Mouse (Mus musculus) midbrain, embryonic 12.5 days (tissue): Measurements from ENCODE around the gene Fam241b. TPM values are rescaled to one million over a fixed set of nuclear protein-coding genes. Genes with fewer than 3 reads are reported as not detected.

Source experiments
- ATAC-seq: fragments of 200-750 bp; cut with Nextera tagmentation; 2 replicates; pipeline ENCODE4 v1.8.0; 2017; ENCODE audit warnings: low read depth, moderate TSS enrichment, moderate library complexity; ENCODE audit not compliant: low FRiP score
- H3K27ac ChIP-seq: fragments of 300-500 bp; sonication (generic); replicated peaks from 2 replicates; pipeline ENCODE4 v1.5.1; 2016; ENCODE audit warnings: mild to moderate bottlenecking
- H3K27me3 ChIP-seq: fragments of 300-500 bp; sonication (generic); 2 replicates; pipeline ENCODE4 v1.6.1; 2016; ENCODE audit warnings: mild to moderate bottlenecking
- H3K36me3 ChIP-seq: fragments of 300-500 bp; sonication (generic); 2 replicates; pipeline ENCODE4 v1.6.1; 2016
- H3K4me1 ChIP-seq: fragments of 300-500 bp; sonication (generic); 2 replicates; pipeline ENCODE4 v1.6.1; 2016
- H3K4me2 ChIP-seq: fragments of 300-500 bp; sonication (generic); replicated peaks from 2 replicates; pipeline ENCODE4 v1.6.1; 2016; ENCODE audit warnings: mild to moderate bottlenecking, moderate library complexity
- H3K4me3 ChIP-seq: fragments of 300-500 bp; sonication (generic); 2 replicates; pipeline ENCODE4 v1.5.1; 2016; ENCODE audit warnings: mild to moderate bottlenecking
- H3K9ac ChIP-seq: fragments of 300-500 bp; sonication (generic); replicated peaks from 2 replicates; pipeline ENCODE4 v1.6.1; 2016; ENCODE audit warnings: mild to moderate bottlenecking, moderate library complexity
- H3K9me3 ChIP-seq: fragments of 300-500 bp; sonication (generic); 2 replicates; pipeline ENCODE4 v1.6.1; 2016; ENCODE audit warnings: mild to moderate bottlenecking
- WGBS: fragments of 180-500 bp; shearing (Covaris S2); methylation state at CpG from one replicate; pipeline ENCODE4 v1.1.7; 2016; 5-methylcytosine and 5-hydroxymethylcytosine counted together
- polyA plus RNA-seq: library from polyadenylated mRNA; unstranded; fragments of >200 nt; fragmentation: Nextera tagmentation; extraction: Ambion mirVana; gene quantifications from 2 replicates; pipeline ENCODE4 v1.2.1, GENCODE M21; 2016

Gene Fam241b
- polyA plus RNA-seq, 1 experiment from 2014 or later: 41.6 TPM

DNA sequence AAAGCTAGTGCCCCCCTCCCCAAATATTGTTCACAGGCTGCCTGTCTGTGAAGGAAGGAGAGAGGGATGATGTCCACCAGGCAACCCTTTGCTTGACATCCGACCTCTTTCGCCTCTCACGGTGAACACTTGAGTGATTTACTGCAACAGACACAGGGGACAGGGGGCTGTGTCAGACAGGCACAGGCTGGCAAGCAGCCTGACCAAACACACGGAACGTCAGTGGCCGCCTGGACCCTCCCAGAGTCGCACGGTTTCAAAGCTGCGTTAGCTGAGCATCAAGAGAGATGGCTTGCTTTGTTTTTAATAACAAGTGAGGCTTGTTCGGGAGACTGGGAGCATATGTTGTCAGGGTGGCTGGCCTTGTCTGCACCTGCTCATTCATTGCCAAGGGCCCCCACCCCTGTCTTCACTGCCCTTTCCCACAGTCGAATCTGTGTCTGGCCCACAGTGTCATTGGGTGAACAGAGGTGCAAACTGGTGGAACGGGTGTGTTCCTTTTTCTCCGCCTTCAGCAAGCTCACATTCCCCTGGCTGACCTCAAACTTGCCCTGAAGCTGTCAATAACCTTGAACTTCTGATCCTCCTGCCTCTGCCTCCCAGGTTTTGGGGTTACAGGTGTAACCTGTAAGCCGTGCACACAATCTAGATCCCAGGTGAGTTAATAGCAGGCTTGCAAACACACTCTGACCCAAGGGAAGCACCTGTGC, 82.6 kb downstream of the Fam241b start:
- no peak overlapping the region for H3K4me3 ChIP-seq
- no peak overlapping the region for H3K27ac ChIP-seq
- no peak for ATAC-seq
- no peak overlapping the region for H3K9ac ChIP-seq
- H3K9me3 ChIP-seq: no peaks in the 10 kb centered on the region
- H3K27me3 ChIP-seq: no peaks in the 10 kb centered on the region
- 0 out of 2 replicates have a peak, but pooled peaks cover 4% of the 10 kb centered on the region for H3K4me1 ChIP-seq
- 63% methylated on average over 14 of the region's 14 CpGs for WGBS
- H3K36me3 ChIP-seq: no peaks in the 10 kb centered on the region
- no peak overlapping the region for H3K4me2 ChIP-seq

DNA sequence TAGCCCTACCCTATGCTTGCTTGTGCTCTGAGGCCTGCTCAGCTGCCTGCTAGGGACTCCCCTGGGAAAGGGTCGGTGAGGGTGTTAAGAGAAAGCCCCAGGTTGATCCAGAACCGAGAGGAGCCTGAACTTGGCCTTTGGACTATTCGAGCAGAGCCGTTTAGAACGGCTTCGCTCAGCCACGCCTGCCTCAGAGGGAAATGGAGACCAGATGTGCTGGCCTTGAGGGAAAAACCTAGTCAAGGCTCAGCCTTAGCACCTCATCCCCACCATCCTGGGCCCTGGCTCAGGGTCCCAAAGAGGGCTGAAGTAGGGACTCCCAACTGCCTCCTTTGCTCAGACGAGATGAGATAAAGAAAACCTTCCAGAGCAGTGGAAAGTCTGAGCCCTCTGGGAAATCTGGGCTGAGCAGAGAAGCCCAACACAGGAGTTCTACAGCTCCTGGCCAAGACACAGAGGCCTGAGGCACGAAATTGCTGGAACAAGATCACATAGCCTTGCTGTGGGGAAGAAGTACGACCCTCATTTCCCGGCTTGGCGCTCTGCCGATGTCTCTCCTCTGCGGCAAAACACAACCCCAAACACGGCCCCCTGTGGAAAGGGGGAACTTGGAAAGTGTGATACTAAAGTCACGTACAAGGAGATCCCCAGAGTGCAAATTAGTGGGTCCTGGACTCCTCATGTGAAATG, 83.4 kb downstream of the Fam241b start:
- 67% methylated on average over 16 of the region's 16 CpGs for WGBS
- Histone ChIP-seq H3K9me3 (no peaks in the 10 kb centered on the region), H3K36me3 (no peaks in the 10 kb centered on the region), H3K4me1 (0 out of 2 replicates have a peak, but pooled peaks cover 4% of the 10 kb centered on the region), H3K27me3 (no peaks in the 10 kb centered on the region), H3K4me3 (no peak overlapping the region), H3K4me2 (no peak overlapping the region), H3K27ac (no peak overlapping the region), H3K9ac (no peak overlapping the region)
- no peak for ATAC-seq

DNA sequence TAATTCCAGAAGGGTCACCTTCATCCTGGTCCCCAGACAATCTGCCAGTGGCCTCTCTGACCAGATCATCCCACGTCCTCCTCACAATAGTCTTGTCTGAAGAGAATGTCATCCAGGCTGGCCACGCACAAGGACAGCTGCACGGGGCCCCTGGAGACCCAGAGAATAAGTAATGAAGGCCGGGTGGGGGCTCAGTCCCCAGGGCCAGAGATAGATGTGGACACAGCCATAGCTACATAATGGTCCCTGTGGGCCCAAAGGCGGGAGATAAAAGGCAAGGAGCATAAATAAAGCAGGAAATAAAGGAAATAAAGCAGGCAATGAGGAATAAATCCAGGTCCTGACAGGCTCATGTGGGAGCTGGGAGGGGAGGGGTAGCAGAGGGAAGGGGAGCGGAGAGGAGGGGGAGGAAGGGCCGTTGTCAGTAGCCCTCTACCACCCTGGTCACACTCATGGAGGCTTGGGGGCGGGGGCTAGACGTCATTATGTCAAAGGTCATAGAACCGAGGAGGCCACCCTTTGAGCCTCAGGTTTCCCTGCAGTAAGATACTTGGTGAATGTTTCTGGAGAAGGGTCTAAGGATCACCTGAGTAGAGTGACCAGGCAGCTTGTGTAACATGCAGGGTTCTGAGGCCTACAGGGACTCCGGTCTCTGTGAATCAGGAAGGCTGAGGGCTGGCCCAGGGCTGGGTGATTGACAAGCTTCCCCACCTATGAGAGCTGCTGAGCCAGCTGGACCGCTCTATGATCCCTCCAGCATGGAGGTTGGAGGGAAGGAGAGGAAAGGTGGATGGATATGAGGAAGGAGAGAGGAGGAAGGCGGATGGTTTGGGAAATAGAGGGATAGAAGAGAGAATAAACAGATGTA, 85.0 kb downstream of the Fam241b start:
- H3K27ac ChIP-seq: no peak overlapping the region
- H3K27me3 ChIP-seq: no peaks in the 10 kb centered on the region
- 70% methylated on average over 13 of the region's 13 CpGs for WGBS
- H3K9ac ChIP-seq: no peak overlapping the region
- H3K4me3 ChIP-seq: no peak overlapping the region
- no peaks in the 10 kb centered on the region for H3K36me3 ChIP-seq
- H3K9me3 ChIP-seq: no peaks in the 10 kb centered on the region
- no peak for ATAC-seq
- 0 out of 2 replicates have a peak, but pooled peaks cover 4% of the 10 kb centered on the region for H3K4me1 ChIP-seq
- H3K4me2 ChIP-seq: no peak overlapping the region

Other genes with a start within 250 kb of the Fam241b start
- gene Col13a1, start 164.8 kb downstream of the Fam241b start, polyA plus RNA-seq: 3.1 and 4.4 TPM in 2 replicates
- 0.46 TPM in 1 of 2 replicates, not detected in the other for gene Neurog3, start 10.8 kb downstream of the Fam241b start, polyA plus RNA-seq
- gene Tspan15, start 87.3 kb upstream of the Fam241b start, polyA plus RNA-seq: 11.7 and 12.5 TPM in 2 replicates
- gene Tacr2, start 108.5 kb upstream of the Fam241b start, polyA plus RNA-seq: not detected in 2 replicates
- 40.6 and 44.5 TPM in 2 replicates for gene Hk1, start 236.0 kb upstream of the Fam241b start, polyA plus RNA-seq